ENCODE assay signal across 13 mouse cellular contexts in the genomic region with DNA sequence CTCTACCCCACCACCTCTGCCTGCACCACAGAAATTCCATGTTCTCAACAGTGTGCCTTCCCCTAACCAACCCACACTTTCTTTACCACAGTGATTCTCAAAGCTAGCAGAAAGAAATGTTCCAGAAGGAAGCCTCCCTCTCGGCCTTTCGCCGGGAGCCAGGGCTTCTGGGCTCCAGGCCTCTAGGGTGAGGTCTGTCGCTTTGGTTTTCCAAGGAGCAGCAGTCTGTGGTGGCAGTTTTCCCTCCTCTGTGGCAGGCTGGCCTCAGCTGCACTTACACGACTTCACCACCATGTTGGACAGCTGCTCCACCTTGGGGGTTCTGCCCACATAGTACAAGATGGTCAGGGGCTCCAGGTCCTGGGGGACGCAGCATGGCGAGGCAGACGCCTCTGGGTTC. TPM values are rescaled to one million over a fixed set of nuclear protein-coding genes. Genes with fewer than 3 reads are reported as not detected.
"Had no signal": no experiment of that assay in that cellular context is flagged by ENCODE, and none has a peak within 500 bp of the region (broad histone marks: within the 10 kb centered on the region; RNA-seq: fewer than 3 reads in every experiment).

No protein-coding gene starts in this region.

- H3K9me3 ChIP-seq: limb, embryonic 12.5 days; neural tube, embryonic 12.5 days had no signal

- H3K4me1 ChIP-seq: limb, embryonic 12.5 days; neural tube, embryonic 12.5 days had no signal

- DNase-seq: kidney, adult 11 months; kidney, adult 9 months; kidney, postnatal 36 days; lung, adult 18-20 months; midbrain, embryonic 14.5 days; spleen, adult 18-20 months; thymus, postnatal 36 days had no signal

- H3K27ac ChIP-seq: kidney, postnatal 0 days; limb, embryonic 12.5 days; liver, embryonic 14.5 days; neural tube, embryonic 12.5 days had no signal

- H3K4me3 ChIP-seq: limb, embryonic 12.5 days; neural tube, embryonic 12.5 days had no signal

- H3K27me3 ChIP-seq: limb, embryonic 12.5 days; neural tube, embryonic 12.5 days had no signal

RNA-seq across cellular contexts. Expression of a gene that starts 21.3 kb away (rescaled TPM):
- total RNA-seq: megakaryocyte-erythroid progenitor cell, adult 5-6 weeks had no signal

RNA-seq across cellular contexts. Expression of a gene that starts 24.8 kb away (rescaled TPM):
- total RNA-seq: megakaryocyte-erythroid progenitor cell, adult 5-6 weeks; neutrophil, adult 5-6 weeks had no signal
